Mouse (Mus musculus) embryonic facial prominence, embryonic 15.5 days (tissue): ENCODE measurements at regions not wholly inside any gene's neighbourhood (a gene's known extent, or its start where the extent isn't known, plus 50 kb on each side); places are given as distances from the start of the nearest gene placed in this dataset.

Experiments
- ATAC-seq: fragments of 200-750 bp; cut with Nextera tagmentation; 2 replicates; pipeline ENCODE4 v1.8.0; 2017; ENCODE audit warnings: low read depth, moderate TSS enrichment; ENCODE audit not compliant: insufficient number of reproducible peaks, low FRiP score, low TSS enrichment
- H3K27ac ChIP-seq: fragments of 300-500 bp; sonication (generic); replicated peaks from 2 replicates; pipeline ENCODE4 v1.5.1; 2015; ENCODE audit warnings: mild to moderate bottlenecking, inconsistent platforms
- H3K27me3 ChIP-seq: fragments of 300-500 bp; sonication (generic); 2 replicates; pipeline ENCODE4 v1.6.1; 2015; ENCODE audit warnings: inconsistent platforms
- H3K36me3 ChIP-seq: fragments of 300-500 bp; sonication (generic); 2 replicates; pipeline ENCODE4 v1.6.1; 2015; ENCODE audit warnings: mild to moderate bottlenecking, inconsistent platforms
- H3K4me1 ChIP-seq: fragments of 300-500 bp; sonication (generic); 2 replicates; pipeline ENCODE4 v1.6.1; 2015; ENCODE audit warnings: inconsistent platforms
- H3K4me2 ChIP-seq: fragments of 300-500 bp; sonication (generic); replicated peaks from 2 replicates; pipeline ENCODE4 v1.6.1; 2015; ENCODE audit warnings: mild to moderate bottlenecking, inconsistent platforms
- H3K4me3 ChIP-seq: fragments of 300-500 bp; sonication (generic); replicated peaks from 2 replicates; pipeline ENCODE4 v1.5.1; 2015; ENCODE audit warnings: mild to moderate bottlenecking, inconsistent platforms
- H3K9ac ChIP-seq: fragments of 300-500 bp; sonication (generic); 2 replicates; pipeline ENCODE4 v1.6.1; 2015; ENCODE audit warnings: inconsistent platforms
- H3K9me3 ChIP-seq: fragments of 300-500 bp; sonication (generic); replicated peaks from 2 replicates; pipeline ENCODE4 v1.6.1; 2016; ENCODE audit warnings: inconsistent platforms
- WGBS: fragments of 180-500 bp; shearing (Covaris S2); methylation state at CpG from one replicate; pipeline ENCODE4 v1.1.7; 2015; 5-methylcytosine and 5-hydroxymethylcytosine counted together

GRCm38 (mm10) chr4:124223646-124224500 lies 306.1 kb upstream of the 4930535I16Rik start:
- Histone ChIP-seq H3K9ac (no peak overlapping the region), H3K27ac (no peak overlapping the region), H3K9me3 (no peaks in the 10 kb centered on the region), H3K36me3 (no peaks in the 10 kb centered on the region), H3K27me3 (0 out of 2 replicates have a peak, but pooled peaks cover 11% of the 10 kb centered on the region), H3K4me2 (no peak overlapping the region), H3K4me1 (peaks cover 3% of the 10 kb centered on the region; the same call in 1 of the 2 replicates), H3K4me3 (no peak overlapping the region)
- WGBS: 71% methylated on average over 15 of the region's 15 CpGs
- ATAC-seq: no peak

GRCm38 (mm10) chr4:124221736-124222135 lies 303.9 kb upstream of the 4930535I16Rik start:
- no peak overlapping the region for H3K9ac ChIP-seq
- H3K27me3 ChIP-seq: 0 out of 2 replicates have a peak, but pooled peaks cover 7% of the 10 kb centered on the region
- 0 out of 2 replicates have a peak, but pooled peaks cover 9% of the 10 kb centered on the region for H3K4me1 ChIP-seq
- WGBS: 84% methylated on average over 4 of the region's 4 CpGs
- no peaks in the 10 kb centered on the region for H3K36me3 ChIP-seq
- H3K9me3 ChIP-seq: no peaks in the 10 kb centered on the region
- no peak overlapping the region for H3K4me3 ChIP-seq
- no peak for ATAC-seq
- H3K27ac ChIP-seq: no peak overlapping the region
- no peak overlapping the region for H3K4me2 ChIP-seq

- no peak overlapping the region for H3K27ac ChIP-seq
- H3K9me3 ChIP-seq: no peaks in the 10 kb centered on the region
- H3K4me1 ChIP-seq: 0 out of 2 replicates have a peak, but pooled peaks cover 9% of the 10 kb centered on the region
- H3K36me3 ChIP-seq: no peaks in the 10 kb centered on the region
- ATAC-seq: no peak
- no peak overlapping the region for H3K4me3 ChIP-seq
- H3K4me2 ChIP-seq: no peak overlapping the region
- H3K27me3 ChIP-seq: 0 out of 2 replicates have a peak, but pooled peaks cover 2% of the 10 kb centered on the region
- no peak overlapping the region for H3K9ac ChIP-seq
- 19% methylated on average over 10 of the region's 10 CpGs for WGBS
Observed at GRCm38 (mm10) chr4:124217206-124217605, 299.4 kb upstream of the 4930535I16Rik start.

GRCm38 (mm10) chr4:124216351-124216750 lies 298.5 kb upstream of the 4930535I16Rik start:
- no peak overlapping the region for H3K27ac ChIP-seq
- H3K9me3 ChIP-seq: no peaks in the 10 kb centered on the region
- H3K9ac ChIP-seq: no peak overlapping the region
- 0 out of 2 replicates have a peak, but pooled peaks cover 9% of the 10 kb centered on the region for H3K4me1 ChIP-seq
- 59% methylated on average over 5 of the region's 5 CpGs for WGBS
- ATAC-seq: no peak
- H3K4me3 ChIP-seq: no peak overlapping the region
- 0 out of 2 replicates have a peak, but pooled peaks cover 2% of the 10 kb centered on the region for H3K27me3 ChIP-seq
- no peaks in the 10 kb centered on the region for H3K36me3 ChIP-seq
- H3K4me2 ChIP-seq: no peak overlapping the region

GRCm38 (mm10) chr4:124215077-124215476 lies 297.3 kb upstream of the 4930535I16Rik start:
- 82% methylated on average over 7 of the region's 7 CpGs for WGBS
- Histone ChIP-seq H3K9me3 (no peaks in the 10 kb centered on the region), H3K4me1 (0 out of 2 replicates have a peak, but pooled peaks cover 9% of the 10 kb centered on the region), H3K9ac (no peak overlapping the region), H3K36me3 (no peaks in the 10 kb centered on the region), H3K4me3 (no peak overlapping the region), H3K27me3 (no peaks in the 10 kb centered on the region), H3K4me2 (no peak overlapping the region), H3K27ac (no peak overlapping the region)
- ATAC-seq: no peak

GRCm38 (mm10) chr4:124210103-124210502 lies 292.3 kb upstream of the 4930535I16Rik start:
- WGBS: 52% methylated on average over 9 of the region's 9 CpGs

GRCm38 (mm10) chr4:124206480-124206879 lies 288.7 kb upstream of the 4930535I16Rik start:
- H3K9ac ChIP-seq: no peak overlapping the region
- ATAC-seq: no peak
- no peaks in the 10 kb centered on the region for H3K9me3 ChIP-seq
- 73% methylated on average over 16 of the region's 16 CpGs for WGBS
- H3K4me2 ChIP-seq: no peak overlapping the region
- H3K4me3 ChIP-seq: no peak overlapping the region
- H3K36me3 ChIP-seq: no peaks in the 10 kb centered on the region
- no peaks in the 10 kb centered on the region for H3K27me3 ChIP-seq
- H3K27ac ChIP-seq: no peak overlapping the region
- H3K4me1 ChIP-seq: no peaks in the 10 kb centered on the region

More at GRCm38 (mm10) chr4:124210103-124210502, 292.3 kb upstream of the 4930535I16Rik start:
- Histone ChIP-seq H3K27me3 (no peaks in the 10 kb centered on the region), H3K4me3 (no peak overlapping the region), H3K27ac (no peak overlapping the region), H3K4me2 (no peak overlapping the region), H3K36me3 (no peaks in the 10 kb centered on the region), H3K9me3 (no peaks in the 10 kb centered on the region), H3K4me1 (no peaks in the 10 kb centered on the region), H3K9ac (no peak overlapping the region)
- ATAC-seq: no peak

- Histone ChIP-seq H3K9ac (no peak overlapping the region), H3K9me3 (no peaks in the 10 kb centered on the region), H3K4me1 (0 out of 2 replicates have a peak, but pooled peaks cover 2% of the 10 kb centered on the region), H3K36me3 (no peaks in the 10 kb centered on the region), H3K27me3 (peaks cover 22% of the 10 kb centered on the region; the same call in 1 of the 2 replicates), H3K4me2 (no peak overlapping the region), H3K4me3 (no peak overlapping the region), H3K27ac (no peak overlapping the region)
- no peak for ATAC-seq
- 69% methylated on average over 2 of the region's 2 CpGs for WGBS
Observed at GRCm38 (mm10) chr4:124203736-124204135, 285.9 kb upstream of the 4930535I16Rik start.

- no peak overlapping the region for H3K4me3 ChIP-seq
- no peaks in the 10 kb centered on the region for H3K9me3 ChIP-seq
- H3K9ac ChIP-seq: no peak overlapping the region
- 28% methylated on average over 14 of the region's 14 CpGs for WGBS
- no peak overlapping the region for H3K4me2 ChIP-seq
- 0 out of 2 replicates have a peak, but pooled peaks cover 2% of the 10 kb centered on the region for H3K4me1 ChIP-seq
- H3K36me3 ChIP-seq: no peaks in the 10 kb centered on the region
- no peak for ATAC-seq
- peaks cover 48% of the 10 kb centered on the region for H3K27me3 ChIP-seq
- no peak overlapping the region for H3K27ac ChIP-seq
Observed at GRCm38 (mm10) chr4:124199884-124200844, 282.3 kb upstream of the 4930535I16Rik start.

GRCm38 (mm10) chr4:124198832-124199231 lies 281.0 kb upstream of the 4930535I16Rik start:
- no peak overlapping the region for H3K27ac ChIP-seq
- peaks cover 57% of the 10 kb centered on the region for H3K27me3 ChIP-seq
- no peaks in the 10 kb centered on the region for H3K36me3 ChIP-seq
- H3K4me1 ChIP-seq: 0 out of 2 replicates have a peak, but pooled peaks cover 2% of the 10 kb centered on the region
- no peak overlapping the region for H3K9ac ChIP-seq
- ATAC-seq: no peak
- no peak overlapping the region for H3K4me2 ChIP-seq
- H3K4me3 ChIP-seq: no peak overlapping the region
- no peaks in the 10 kb centered on the region for H3K9me3 ChIP-seq
- 45% methylated on average over 15 of the region's 15 CpGs for WGBS

- ATAC-seq: no peak
- peaks cover 59% of the 10 kb centered on the region for H3K27me3 ChIP-seq
Observed at GRCm38 (mm10) chr4:124196711-124197110, 278.9 kb upstream of the 4930535I16Rik start.

More at GRCm38 (mm10) chr4:124196711-124197110, 278.9 kb upstream of the 4930535I16Rik start:
- no peaks in the 10 kb centered on the region for H3K36me3 ChIP-seq
- H3K9me3 ChIP-seq: no peaks in the 10 kb centered on the region
- H3K4me3 ChIP-seq: no peak overlapping the region
- no peak overlapping the region for H3K9ac ChIP-seq
- no peak overlapping the region for H3K27ac ChIP-seq
- 28% methylated on average over 12 of the region's 12 CpGs for WGBS
- H3K4me1 ChIP-seq: peaks cover 14% of the 10 kb centered on the region
- H3K4me2 ChIP-seq: no peak overlapping the region
